Mouse (Mus musculus) lung, postnatal 0 days (tissue): Measurements from ENCODE around the gene Tbc1d8b. TPM values are rescaled to one million over a fixed set of nuclear protein-coding genes. Genes with fewer than 3 reads are reported as not detected.
A peak's percentile ranks its signal among the peaks of the same experiment; 100 is the strongest.

ENCODE experiments used
- ATAC-seq: fragments of 200-750 bp; cut with Nextera tagmentation; 2 replicates; pipeline ENCODE4 v1.8.0; 2017; ENCODE audit warnings: moderate library complexity
- DNase-seq: peaks from one replicate; pipeline ENCODE4 v3.0.0-alpha.2; 2016; ENCODE audit warnings: low spot score
- H3K27ac ChIP-seq: fragments of 300-500 bp; sonication (generic); 2 replicates; pipeline ENCODE4 v1.5.1; 2014; ENCODE audit warnings: antibody characterized with exemption, mild to moderate bottlenecking, low read length, mixed read lengths
- H3K27me3 ChIP-seq: fragments of 300-500 bp; sonication (generic); replicated peaks from 2 replicates; pipeline ENCODE4 v1.6.1; 2014; ENCODE audit warnings: low read length, mixed read lengths; ENCODE audit not compliant: insufficient read depth
- H3K36me3 ChIP-seq: fragments of 300-500 bp; sonication (generic); 2 replicates; pipeline ENCODE4 v1.6.1; 2014; ENCODE audit warnings: low read length, mixed read lengths; ENCODE audit not compliant: insufficient read depth
- H3K4me1 ChIP-seq: fragments of 300-500 bp; sonication (generic); 2 replicates; pipeline ENCODE4 v1.6.1; 2014; ENCODE audit warnings: antibody characterized with exemption, low read depth, low read length, mixed read lengths; ENCODE audit not compliant: insufficient read depth
- H3K4me2 ChIP-seq: fragments of 300-500 bp; sonication (generic); replicated peaks from 2 replicates; pipeline ENCODE4 v1.6.1; 2014; ENCODE audit warnings: low read depth, mild to moderate bottlenecking, low read length, moderate library complexity, mixed read lengths
- H3K4me3 ChIP-seq: fragments of 300-500 bp; sonication (generic); 2 replicates; pipeline ENCODE4 v1.5.1; 2014; ENCODE audit warnings: low read depth, low read length
- H3K9ac ChIP-seq: fragments of 300-500 bp; sonication (generic); replicated peaks from 2 replicates; pipeline ENCODE4 v1.6.1; 2014; ENCODE audit warnings: low read depth, mild to moderate bottlenecking
- H3K9me3 ChIP-seq: fragments of 300-500 bp; sonication (generic); 2 replicates; pipeline ENCODE4 v1.6.1; 2016; ENCODE audit warnings: low read length, mixed read lengths
- CTCF ChIP-seq: IDR thresholded peaks from 2 replicates; pipeline ENCODE4 v1.5.1; 2016; ENCODE audit warnings: antibody characterized with exemption, mild to moderate bottlenecking
- EP300 ChIP-seq: IDR thresholded peaks from 2 replicates; pipeline ENCODE4 v1.6.1; 2016; ENCODE audit warnings: antibody characterized with exemption, mild to moderate bottlenecking, control low read depth
- WGBS: fragments of 180-500 bp; shearing (Covaris S2); extraction: QIAGEN DNeasy Blood & Tissue Kit; methylation state at CpG from one replicate; pipeline ENCODE4 v1.1.7; 2014; 5-methylcytosine and 5-hydroxymethylcytosine counted together
- polyA plus RNA-seq: library from polyadenylated mRNA; unstranded; fragments of >200 nt; fragmentation: Nextera tagmentation; extraction: Ambion mirVana; gene quantifications from 2 replicates; pipeline ENCODE4 v1.2.1, GENCODE M21; 2015

The Tbc1d8b gene
- polyA plus RNA-seq, 1 experiment from 2014 or later, result 2.2 TPM

DNA sequence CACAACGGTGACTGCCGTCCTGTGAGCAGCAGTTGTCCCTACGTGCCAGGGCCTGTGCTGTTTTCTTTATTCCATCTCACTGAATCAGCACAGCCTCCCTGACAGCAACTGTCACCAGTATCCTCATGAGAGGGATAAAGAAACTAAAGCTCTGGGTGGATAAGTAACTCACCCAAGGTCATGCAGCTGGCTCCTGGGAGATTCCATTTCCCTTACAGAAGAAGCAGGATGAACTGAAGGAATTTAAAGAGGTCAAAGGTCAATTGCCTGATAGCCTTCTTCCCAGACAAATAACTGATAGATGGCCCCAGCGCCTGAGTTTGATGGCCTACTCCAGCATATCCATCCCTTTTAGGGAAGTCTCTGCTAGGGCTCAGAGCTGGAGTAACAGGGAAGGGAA is 92.6 kb downstream of the Tbc1d8b start:
- Histone ChIP-seq H3K4me1 (no peaks in the 10 kb centered on the region), H3K27ac (no peak overlapping the region), H3K4me3 (no peak overlapping the region), H3K9ac (no peak overlapping the region), H3K36me3 (no peaks in the 10 kb centered on the region), H3K27me3 (no peaks in the 10 kb centered on the region), H3K4me2 (no peak overlapping the region), H3K9me3 (no peaks in the 10 kb centered on the region)
- DNase-seq, result no peak
- TF ChIP-seq EP300, result no peak
- no peak for TF ChIP-seq CTCF
- ATAC-seq, result no peak
- WGBS, result 67% methylated on average over 4 of the region's 4 CpGs

- DNase-seq (no peak), ATAC-seq (no peak)
- 58% methylated on average over 1 of the region's 1 CpGs for WGBS
- no peak for TF ChIP-seq CTCF
- TF ChIP-seq EP300, result no peak
- Histone ChIP-seq H3K9me3 (no peaks in the 10 kb centered on the region), H3K4me1 (no peaks in the 10 kb centered on the region), H3K4me3 (no peak overlapping the region), H3K4me2 (no peak overlapping the region), H3K36me3 (no peaks in the 10 kb centered on the region), H3K27me3 (no peaks in the 10 kb centered on the region), H3K9ac (no peak overlapping the region), H3K27ac (no peak overlapping the region)
Observed at GRCm38 (mm10) chrX:139778886-139779285, 94.1 kb downstream of the Tbc1d8b start.

GRCm38 (mm10) chrX:139779401-139779800 is 94.6 kb downstream of the Tbc1d8b start:
- Histone ChIP-seq H3K27ac (no peak overlapping the region), H3K4me1 (no peaks in the 10 kb centered on the region), H3K9ac (no peak overlapping the region), H3K36me3 (no peaks in the 10 kb centered on the region), H3K4me2 (no peak overlapping the region), H3K9me3 (no peaks in the 10 kb centered on the region), H3K27me3 (no peaks in the 10 kb centered on the region), H3K4me3 (no peak overlapping the region)
- DNase-seq (no peak), ATAC-seq (no peak)
- WGBS, result 60% methylated on average over 5 of the region's 5 CpGs
- TF ChIP-seq CTCF (no peak), EP300 (no peak)

DNA sequence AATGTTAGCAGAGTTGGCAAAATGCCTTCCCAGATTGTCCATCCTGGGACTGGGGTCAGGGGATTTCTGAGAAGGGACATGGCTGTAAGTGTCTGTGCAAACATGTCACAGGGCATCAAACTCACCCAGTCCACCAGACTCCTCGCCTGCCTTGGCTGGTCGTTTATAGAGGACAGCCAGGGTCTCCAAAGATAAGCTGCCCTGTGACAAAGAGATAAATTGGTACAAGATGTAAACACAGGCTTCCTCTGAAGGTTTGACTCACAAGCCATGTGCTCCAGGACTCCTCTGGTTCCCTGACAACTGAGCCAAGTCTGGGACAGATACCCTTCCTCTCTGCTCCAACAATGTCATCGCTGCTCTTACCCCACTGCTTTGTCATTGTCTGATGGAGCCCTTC is 96.2 kb downstream of the Tbc1d8b start:
- Histone ChIP-seq H3K36me3 (no peaks in the 10 kb centered on the region), H3K4me3 (no peak overlapping the region), H3K9me3 (no peaks in the 10 kb centered on the region), H3K4me1 (no peaks in the 10 kb centered on the region), H3K4me2 (no peak overlapping the region), H3K9ac (no peak overlapping the region), H3K27me3 (no peaks in the 10 kb centered on the region), H3K27ac (no peak overlapping the region)
- ATAC-seq (peak; percentile 61), DNase-seq (peak; percentile 37)
- 31% methylated on average over 3 of the region's 3 CpGs for WGBS
- TF ChIP-seq EP300 (peak; percentile 53), CTCF (no peak)

- 65% methylated on average over 4 of the region's 4 CpGs for WGBS
Observed at GRCm38 (mm10) chrX:139781563-139781962, 96.8 kb downstream of the Tbc1d8b start.

DNA sequence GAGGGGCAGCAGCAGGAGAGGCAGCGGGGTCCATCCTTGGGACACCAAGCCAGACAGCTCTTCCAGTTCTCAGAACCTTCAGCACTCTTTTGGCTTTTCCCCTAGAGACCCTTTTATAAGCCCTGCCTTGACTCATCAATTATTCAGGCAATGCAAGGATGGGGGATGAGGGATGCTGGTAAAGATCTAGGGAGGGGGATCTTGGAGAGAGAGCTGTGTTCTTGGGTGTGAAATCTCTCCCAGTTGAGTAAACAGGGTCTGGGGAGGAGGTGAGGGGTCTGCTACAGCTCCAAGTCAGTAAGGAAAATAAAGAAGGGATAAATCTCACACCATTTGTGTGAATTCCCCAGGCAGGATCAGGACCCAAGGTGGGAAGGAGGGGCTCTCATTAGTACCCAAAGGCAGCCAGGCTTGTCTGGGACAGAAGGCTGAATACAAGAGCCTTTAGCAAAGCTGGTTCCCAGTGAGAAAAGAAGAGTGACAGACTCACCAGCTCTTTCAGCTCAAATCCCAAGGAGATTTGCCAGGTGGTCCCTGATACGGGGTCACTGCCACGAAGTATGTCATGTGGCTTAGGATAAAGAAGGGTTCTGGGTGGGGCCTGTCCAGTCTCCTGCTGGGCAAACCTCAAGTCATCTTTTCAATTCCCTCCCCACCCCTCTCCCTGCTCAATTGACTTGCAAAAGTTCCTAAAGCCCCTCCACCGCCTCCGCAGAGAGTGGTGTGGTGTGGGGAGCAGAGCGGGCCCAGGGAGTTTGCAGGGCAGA is 97.7 kb downstream of the Tbc1d8b start, which contains the start of gene Ripply1:
TSS of gene Ripply1 (minus strand) at position 76 of the 767 bp plus-strand sequence.
- 64% methylated on average over 5 of the region's 6 CpGs for WGBS
- Histone ChIP-seq H3K4me3 (no peak within 1 kb of the TSS), H3K4me2 (no peak within 1 kb of the TSS), H3K9me3 (no peaks in the 10 kb centered on the region), H3K4me1 (no peaks in the 10 kb centered on the region), H3K27me3 (no peaks in the 10 kb centered on the region), H3K9ac (no peak within 1 kb of the TSS), H3K27ac (no peak within 1 kb of the TSS), H3K36me3 (no peaks in the 10 kb centered on the region)
- TF ChIP-seq EP300 (no peak), CTCF (no peak)
- ATAC-seq, result no peak
- no peak for DNase-seq

More at GRCm38 (mm10) chrX:139781563-139781962, 96.8 kb downstream of the Tbc1d8b start:
- Histone ChIP-seq H3K27ac (no peak overlapping the region), H3K4me3 (no peak overlapping the region), H3K27me3 (no peaks in the 10 kb centered on the region), H3K9ac (no peak overlapping the region), H3K4me2 (no peak overlapping the region), H3K36me3 (no peaks in the 10 kb centered on the region), H3K9me3 (no peaks in the 10 kb centered on the region), H3K4me1 (no peaks in the 10 kb centered on the region)
- no peak for ATAC-seq
- DNase-seq, result no peak
- TF ChIP-seq EP300, result no peak
- no peak for TF ChIP-seq CTCF
